Mouse (Mus musculus): ENCODE results near the gene Agpat1. TPM values are rescaled to one million over a fixed set of nuclear protein-coding genes. Genes with fewer than 3 reads are reported as not detected.

Agpat1 gene
- polyA plus RNA-seq, 1 experiment from 2014 or later = 83.3 TPM

DNA sequence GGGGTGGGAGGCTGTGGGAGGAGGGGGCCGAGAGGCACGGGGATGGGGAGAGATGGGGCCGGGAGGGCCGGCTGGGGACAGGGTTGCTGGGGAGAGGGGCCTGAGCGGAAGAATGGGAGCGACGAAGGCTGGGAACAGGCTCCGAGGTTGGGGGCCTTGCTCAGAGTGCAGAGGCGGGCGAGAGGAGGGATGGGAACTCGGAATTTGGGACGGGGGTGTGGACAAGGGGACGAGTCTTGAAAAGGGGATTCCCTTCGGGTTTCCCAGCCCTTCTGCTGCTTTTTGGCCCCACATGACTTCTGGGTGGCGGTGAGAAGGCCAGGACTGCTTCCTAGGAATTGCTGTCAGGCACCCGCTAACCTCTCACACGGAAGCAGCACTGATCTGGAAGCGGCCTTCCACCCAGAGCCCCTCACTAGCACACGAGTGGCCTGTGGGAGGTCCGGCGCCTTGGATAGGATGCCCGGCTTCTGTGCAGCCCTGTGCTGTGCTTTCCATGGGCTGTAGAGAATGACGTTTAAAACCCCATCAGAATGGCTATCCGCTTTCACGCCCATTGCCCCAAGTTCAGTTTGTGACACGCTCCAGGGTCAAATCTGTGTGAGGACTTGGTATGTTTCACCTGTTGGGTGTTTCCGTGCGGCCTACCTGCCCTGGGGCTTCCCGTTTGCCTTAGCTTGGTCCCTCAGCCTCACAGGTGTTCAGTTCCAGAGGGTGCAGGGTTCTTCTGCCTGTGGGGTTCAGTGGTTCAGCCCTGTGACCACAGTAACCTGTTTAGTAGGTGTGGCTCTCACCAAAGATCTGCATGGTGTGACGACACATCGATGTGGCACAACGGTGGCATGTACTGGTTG lies 2.4 kb downstream of the Agpat1 start:
- WGBS = 19% methylated on average over 32 of the region's 32 CpGs
- H3K9ac ChIP-seq (ENCODE audit: low read length) = peak overlapping the region; percentile 88
- DNase-seq (ENCODE audit: low spot score) = no peak

DNA sequence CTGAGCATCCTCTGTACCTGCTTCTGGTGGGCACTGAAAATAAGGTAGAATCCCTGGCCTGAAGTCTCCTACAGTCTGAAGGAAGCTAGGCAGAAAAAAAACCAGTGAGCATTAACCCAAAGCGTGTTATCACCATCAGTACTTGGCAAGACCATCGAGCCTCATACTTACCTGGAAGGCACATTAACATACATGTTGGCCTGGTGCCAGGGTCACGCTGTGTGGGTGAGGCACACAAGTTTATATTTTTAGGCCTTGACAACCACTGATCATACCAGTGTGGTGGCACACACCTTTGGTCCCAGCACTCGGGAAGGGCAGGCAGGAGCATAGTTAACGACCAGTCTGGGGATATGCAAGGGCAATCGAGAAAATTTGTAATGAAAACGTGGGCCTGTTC lies 3.9 kb downstream of the Agpat1 start:
- H3K9me3 ChIP-seq (ENCODE audit: control insufficient read depth, low read length) = no peaks in the 10 kb centered on the region
- H3K27ac ChIP-seq (ENCODE audit: low read depth, low read length) = no peak overlapping the region
- H3K4me1 ChIP-seq (ENCODE audit: control insufficient read depth, insufficient read depth, low read length) = peaks cover 13% of the 10 kb centered on the region
- no peak overlapping the region for H3K4me3 ChIP-seq (ENCODE audit: low read depth, low read length)
- no peak overlapping the region for H3K9ac ChIP-seq (ENCODE audit: low read length)
- H3K4me2 ChIP-seq (ENCODE audit: low read depth) = no peak overlapping the region
- peaks cover 8% of the 10 kb centered on the region for H3K36me3 ChIP-seq (ENCODE audit: control insufficient read depth, insufficient read depth, low read length)
- no peaks in the 10 kb centered on the region for H3K27me3 ChIP-seq (ENCODE audit: control insufficient read depth, insufficient read depth, low read length)
- ATAC-seq (ENCODE audit: insufficient read depth, low FRiP score, low TSS enrichment) (no peak), DNase-seq (ENCODE audit: low spot score) (no peak)
- WGBS = 94% methylated on average over 7 of the region's 7 CpGs

More for the DNA sequence above, 2.4 kb downstream of the Agpat1 start:
- H3K9me3 ChIP-seq (ENCODE audit: control insufficient read depth, low read length) = no peaks in the 10 kb centered on the region
- H3K27me3 ChIP-seq (ENCODE audit: control insufficient read depth, insufficient read depth, low read length) = no peaks in the 10 kb centered on the region
- peak overlapping the region; percentile 75 for H3K27ac ChIP-seq (ENCODE audit: low read depth, low read length)
- ATAC-seq (ENCODE audit: insufficient read depth, low FRiP score, low TSS enrichment) = no peak
- H3K4me3 ChIP-seq (ENCODE audit: low read depth, low read length) = peak overlapping the region; percentile 86
- peak overlapping the region; percentile 98 for H3K4me2 ChIP-seq (ENCODE audit: low read depth)
- peaks cover 23% of the 10 kb centered on the region for H3K4me1 ChIP-seq (ENCODE audit: control insufficient read depth, insufficient read depth, low read length)
- H3K36me3 ChIP-seq (ENCODE audit: control insufficient read depth, insufficient read depth, low read length) = peaks cover 4% of the 10 kb centered on the region

DNA sequence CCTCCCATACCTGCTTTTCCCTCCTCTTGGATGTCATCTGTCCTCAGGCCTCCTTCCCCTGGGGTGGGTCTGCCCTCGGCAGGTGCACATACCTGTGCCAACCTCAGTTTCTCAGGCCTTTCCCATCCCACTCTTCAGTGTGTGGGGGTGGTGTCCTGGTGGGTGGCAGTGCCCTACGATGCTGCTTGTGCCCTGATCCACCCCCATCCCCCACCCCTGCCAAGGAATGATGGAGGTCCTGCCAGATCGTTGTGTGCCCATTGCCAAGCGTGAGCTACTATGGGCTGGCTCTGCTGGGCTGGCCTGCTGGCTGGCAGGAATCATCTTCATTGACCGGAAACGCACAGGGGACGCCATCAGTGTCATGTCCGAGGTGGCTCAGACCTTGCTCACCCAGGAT lies 7.0 kb downstream of the Agpat1 start:
- H3K4me1 ChIP-seq (ENCODE audit: control insufficient read depth, insufficient read depth, low read length) = peaks cover 5% of the 10 kb centered on the region
- H3K4me2 ChIP-seq (ENCODE audit: low read depth) = no peak overlapping the region
- ATAC-seq (ENCODE audit: insufficient read depth, low FRiP score, low TSS enrichment) (no peak), DNase-seq (ENCODE audit: low spot score) (no peak)
- H3K36me3 ChIP-seq (ENCODE audit: control insufficient read depth, insufficient read depth, low read length) = peaks cover 13% of the 10 kb centered on the region
- no peak overlapping the region for H3K9ac ChIP-seq (ENCODE audit: low read length)
- H3K27ac ChIP-seq (ENCODE audit: low read depth, low read length) = no peak overlapping the region
- no peaks in the 10 kb centered on the region for H3K9me3 ChIP-seq (ENCODE audit: control insufficient read depth, low read length)
- WGBS = 89% methylated on average over 8 of the region's 8 CpGs
- no peaks in the 10 kb centered on the region for H3K27me3 ChIP-seq (ENCODE audit: control insufficient read depth, insufficient read depth, low read length)
- no peak overlapping the region for H3K4me3 ChIP-seq (ENCODE audit: low read depth, low read length)

DNA sequence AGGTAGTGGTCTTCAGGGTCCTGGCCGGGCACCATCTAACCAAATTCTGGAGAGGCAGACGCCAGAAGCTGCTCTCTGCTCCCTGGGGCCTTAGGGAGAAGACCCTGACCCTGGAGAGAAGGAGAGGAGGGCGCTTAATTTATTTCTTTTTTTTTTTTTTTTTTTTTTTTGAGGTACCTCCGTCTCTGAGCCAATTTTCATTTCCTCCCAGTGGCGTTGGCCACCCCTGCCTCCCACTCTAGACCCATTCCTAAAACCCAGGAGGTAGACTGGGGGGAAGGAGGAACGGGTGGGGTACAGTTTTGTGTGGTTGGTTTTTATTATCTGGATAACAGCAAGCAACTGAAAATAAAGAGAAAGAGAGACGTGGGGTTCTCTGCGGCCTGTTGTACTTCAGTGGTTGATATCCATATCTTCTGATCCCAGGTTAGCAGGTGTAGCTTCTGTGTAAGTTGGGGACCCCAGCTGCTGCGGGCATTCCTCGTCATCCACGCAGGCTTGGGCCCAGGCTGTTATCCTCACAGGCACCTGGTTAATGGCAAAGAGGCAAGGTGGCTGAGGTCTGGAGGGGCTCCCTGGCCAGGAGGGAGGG lies 9.1 kb downstream of the Agpat1 start:
- Histone ChIP-seq H3K9ac (ENCODE audit: low read length) (no peak overlapping the region), H3K27ac (ENCODE audit: low read depth, low read length) (no peak overlapping the region), H3K4me2 (ENCODE audit: low read depth) (no peak overlapping the region), H3K27me3 (ENCODE audit: control insufficient read depth, insufficient read depth, low read length) (no peaks in the 10 kb centered on the region), H3K4me1 (ENCODE audit: control insufficient read depth, insufficient read depth, low read length) (no peaks in the 10 kb centered on the region), H3K36me3 (ENCODE audit: control insufficient read depth, insufficient read depth, low read length) (peaks cover 13% of the 10 kb centered on the region), H3K9me3 (ENCODE audit: control insufficient read depth, low read length) (no peaks in the 10 kb centered on the region), H3K4me3 (ENCODE audit: low read depth, low read length) (no peak overlapping the region)
- no peak for ATAC-seq (ENCODE audit: insufficient read depth, low FRiP score, low TSS enrichment)
- WGBS = 95% methylated on average over 11 of the region's 11 CpGs
- DNase-seq (ENCODE audit: low spot score) = no peak

DNA sequence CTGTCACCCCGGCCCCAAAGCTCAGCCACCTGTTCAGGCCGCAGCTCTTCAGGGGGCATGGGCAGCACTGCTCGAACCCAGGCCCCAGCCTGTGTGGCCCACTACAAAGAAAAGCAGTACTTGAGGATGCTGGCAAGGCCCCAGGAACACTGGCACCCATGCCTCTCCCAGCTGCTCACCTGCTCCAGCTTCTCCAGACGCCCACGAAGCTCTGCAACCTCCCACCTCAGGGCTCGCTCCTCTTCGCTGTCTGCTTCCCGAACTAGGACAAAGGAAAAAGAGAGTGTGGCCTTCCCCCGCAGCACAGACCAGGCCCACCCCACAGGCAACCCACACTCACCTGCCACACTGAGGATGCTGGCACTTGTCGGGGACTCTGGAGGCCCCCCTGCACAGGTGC lies 9.8 kb downstream of the Agpat1 start:
- DNase-seq (ENCODE audit: low spot score) = no peak
- no peak for ATAC-seq (ENCODE audit: insufficient read depth, low FRiP score, low TSS enrichment)
- WGBS = 88% methylated on average over 10 of the region's 10 CpGs
- Histone ChIP-seq H3K9me3 (ENCODE audit: control insufficient read depth, low read length) (no peaks in the 10 kb centered on the region), H3K4me1 (ENCODE audit: control insufficient read depth, insufficient read depth, low read length) (no peaks in the 10 kb centered on the region), H3K27ac (ENCODE audit: low read depth, low read length) (no peak overlapping the region), H3K27me3 (ENCODE audit: control insufficient read depth, insufficient read depth, low read length) (no peaks in the 10 kb centered on the region), H3K36me3 (ENCODE audit: control insufficient read depth, insufficient read depth, low read length) (peaks cover 13% of the 10 kb centered on the region), H3K9ac (ENCODE audit: low read length) (no peak overlapping the region), H3K4me2 (ENCODE audit: low read depth) (no peak overlapping the region), H3K4me3 (ENCODE audit: low read depth, low read length) (no peak overlapping the region)

DNA sequence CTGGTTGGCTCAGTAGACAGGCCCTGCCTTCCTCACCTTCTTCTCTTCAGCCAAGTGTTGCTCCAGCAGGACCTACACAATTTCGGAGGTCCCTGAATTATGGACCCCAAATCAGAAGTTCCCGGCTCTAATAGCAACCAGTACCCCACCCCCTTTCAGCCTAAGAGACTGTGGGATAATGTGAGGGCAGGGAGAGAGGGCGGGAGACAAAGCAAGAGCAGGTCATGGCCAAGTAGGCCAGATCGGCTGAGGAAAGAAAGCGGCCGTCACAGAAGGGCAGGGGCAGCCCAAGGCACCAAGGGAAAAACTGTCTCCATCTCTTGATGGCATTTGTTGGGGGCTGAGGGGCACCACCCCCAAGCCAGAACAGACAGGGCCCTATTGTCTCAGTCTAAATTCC lies 11.8 kb downstream of the Agpat1 start, which contains the start of gene Egfl8:
Gene Egfl8, minus strand, starts transcription at position 101 of the 400 bp plus-strand sequence.
- 65% methylated on average over 6 of the region's 6 CpGs for WGBS
- DNase-seq (ENCODE audit: low spot score) (no peak), ATAC-seq (ENCODE audit: insufficient read depth, low FRiP score, low TSS enrichment) (no peak)
- Histone ChIP-seq H3K4me1 (ENCODE audit: control insufficient read depth, insufficient read depth, low read length) (no peaks in the 10 kb centered on the region), H3K4me3 (ENCODE audit: low read depth, low read length) (no peak within 1 kb of the TSS), H3K9me3 (ENCODE audit: control insufficient read depth, low read length) (no peaks in the 10 kb centered on the region), H3K36me3 (ENCODE audit: control insufficient read depth, insufficient read depth, low read length) (peaks cover 10% of the 10 kb centered on the region), H3K27ac (ENCODE audit: low read depth, low read length) (peak within 1 kb of the TSS; percentile 21; the same call in 1 of the 2 replicates), H3K27me3 (ENCODE audit: control insufficient read depth, insufficient read depth, low read length) (no peaks in the 10 kb centered on the region), H3K9ac (ENCODE audit: low read length) (no peak within 1 kb of the TSS), H3K4me2 (ENCODE audit: low read depth) (no peak within 1 kb of the TSS)

DNA sequence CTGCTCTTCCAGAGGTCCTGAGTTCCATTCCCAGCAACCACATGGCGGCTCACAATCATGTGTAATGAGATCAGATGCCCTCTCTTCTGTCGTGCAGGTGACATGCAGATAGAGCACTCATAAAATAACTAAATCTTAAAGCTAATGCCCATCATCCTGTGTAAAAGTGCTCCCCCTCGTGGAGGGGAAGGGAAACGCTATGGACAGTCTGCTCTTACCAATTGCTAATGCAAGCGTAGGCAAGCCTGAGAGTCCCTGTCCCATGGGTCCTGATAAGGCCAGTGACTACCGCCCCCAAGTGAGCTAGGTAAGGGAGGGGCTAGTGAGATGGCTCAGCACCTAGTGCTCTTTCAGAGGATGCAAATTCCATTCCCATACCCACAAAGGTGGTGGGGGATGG lies 14.9 kb downstream of the Agpat1 start:
- peak; percentile 62 for DNase-seq (ENCODE audit: low spot score)
- Histone ChIP-seq H3K9ac (ENCODE audit: low read length) (no peak overlapping the region), H3K9me3 (ENCODE audit: control insufficient read depth, low read length) (no peaks in the 10 kb centered on the region), H3K27me3 (ENCODE audit: control insufficient read depth, insufficient read depth, low read length) (no peaks in the 10 kb centered on the region), H3K4me1 (ENCODE audit: control insufficient read depth, insufficient read depth, low read length) (no peaks in the 10 kb centered on the region), H3K4me3 (ENCODE audit: low read depth, low read length) (no peak overlapping the region), H3K36me3 (ENCODE audit: control insufficient read depth, insufficient read depth, low read length) (peaks cover 2% of the 10 kb centered on the region; the same call in 1 of the 2 replicates), H3K4me2 (ENCODE audit: low read depth) (no peak overlapping the region), H3K27ac (ENCODE audit: low read depth, low read length) (no peak overlapping the region)
- no peak for ATAC-seq (ENCODE audit: insufficient read depth, low FRiP score, low TSS enrichment)
- 13% methylated on average over 6 of the region's 6 CpGs for WGBS

DNA sequence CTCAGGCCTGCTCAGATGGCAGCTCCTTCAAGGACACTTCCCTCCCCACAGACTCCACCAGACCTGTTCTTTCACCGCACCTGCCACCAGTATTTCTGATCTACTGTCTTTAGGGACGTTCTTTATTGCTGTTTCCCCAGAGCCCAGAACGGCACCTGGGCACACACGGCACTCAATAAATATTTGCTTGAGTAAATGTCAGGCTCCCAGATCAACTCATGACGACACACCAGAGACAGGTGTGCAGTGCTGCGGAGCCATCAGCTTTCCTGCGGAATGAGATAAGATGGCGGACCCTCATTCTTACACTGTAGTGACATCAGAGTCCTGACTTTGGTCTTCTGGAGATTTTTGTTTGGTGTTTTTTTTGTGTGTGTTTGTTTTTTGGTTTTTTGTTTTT lies 16.9 kb downstream of the Agpat1 start:
- Histone ChIP-seq H3K4me2 (ENCODE audit: low read depth) (no peak overlapping the region), H3K27ac (ENCODE audit: low read depth, low read length) (no peak overlapping the region), H3K27me3 (ENCODE audit: control insufficient read depth, insufficient read depth, low read length) (no peaks in the 10 kb centered on the region), H3K9me3 (ENCODE audit: control insufficient read depth, low read length) (no peaks in the 10 kb centered on the region), H3K9ac (ENCODE audit: low read length) (no peak overlapping the region), H3K4me3 (ENCODE audit: low read depth, low read length) (no peak overlapping the region), H3K4me1 (ENCODE audit: control insufficient read depth, insufficient read depth, low read length) (no peaks in the 10 kb centered on the region), H3K36me3 (ENCODE audit: control insufficient read depth, insufficient read depth, low read length) (no peaks in the 10 kb centered on the region)
- ATAC-seq (ENCODE audit: insufficient read depth, low FRiP score, low TSS enrichment) = no peak
- 91% methylated on average over 8 of the region's 8 CpGs for WGBS
- no peak for DNase-seq (ENCODE audit: low spot score)

DNA sequence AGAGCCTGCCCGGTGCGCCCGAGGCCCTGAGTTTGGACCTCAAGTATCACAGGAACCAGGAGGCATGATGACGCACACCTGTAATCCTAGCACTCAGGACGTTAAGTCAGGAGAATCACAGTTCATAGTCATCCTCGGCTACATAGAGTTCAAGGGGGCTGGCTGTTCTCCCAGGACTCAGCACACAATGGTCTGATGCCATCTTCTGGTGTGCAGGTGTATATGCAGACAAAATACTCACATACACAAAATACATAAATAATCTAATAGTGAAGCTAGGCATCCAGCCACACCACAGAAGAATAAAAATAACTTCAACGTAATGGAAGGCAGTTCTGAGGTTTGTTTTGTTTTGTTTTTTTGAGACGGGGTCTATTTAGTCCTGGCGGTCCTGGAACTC lies 19.1 kb downstream of the Agpat1 start:
- H3K4me1 ChIP-seq (ENCODE audit: control insufficient read depth, insufficient read depth, low read length) = 0 out of 2 replicates have a peak, but pooled peaks cover 5% of the 10 kb centered on the region
- H3K27me3 ChIP-seq (ENCODE audit: control insufficient read depth, insufficient read depth, low read length) = no peaks in the 10 kb centered on the region
- no peak overlapping the region for H3K4me3 ChIP-seq (ENCODE audit: low read depth, low read length)
- no peak overlapping the region for H3K9ac ChIP-seq (ENCODE audit: low read length)
- no peaks in the 10 kb centered on the region for H3K9me3 ChIP-seq (ENCODE audit: control insufficient read depth, low read length)
- ATAC-seq (ENCODE audit: insufficient read depth, low FRiP score, low TSS enrichment) = no peak
- H3K27ac ChIP-seq (ENCODE audit: low read depth, low read length) = no peak overlapping the region
- no peaks in the 10 kb centered on the region for H3K36me3 ChIP-seq (ENCODE audit: control insufficient read depth, insufficient read depth, low read length)
- H3K4me2 ChIP-seq (ENCODE audit: low read depth) = no peak overlapping the region
- no peak for DNase-seq (ENCODE audit: low spot score)
- 91% methylated on average over 9 of the region's 9 CpGs for WGBS

All from neural tube, embryonic 11.5 days (tissue).